Mouse (Mus musculus): ENCODE measurements around the gene Anxa2. TPM values are rescaled to one million over a fixed set of nuclear protein-coding genes. Genes with fewer than 3 reads are reported as not detected.

The Anxa2 gene
- total RNA-seq (2021), result 10 to 100 TPM; 28.0 to 52.6 TPM
- long read RNA-seq, experiment 1, transcript Anxa2-201 (13 exons, 1,447 nt), result major isoform, 50 of 55 reads
- long read RNA-seq, experiment 1, partial matches to known transcripts, result 3 of 55 reads
- long read RNA-seq, experiment 1, other reads (novel, unspliced or antisense), result 2 of 55 reads
- long read RNA-seq, experiment 2, transcript Anxa2-201 (13 exons, 1,447 nt), result major isoform, 33 of 33 reads
- long read RNA-seq, experiment 2, partial matches to known transcripts, result 0 of 33 reads
- long read RNA-seq, experiment 2, other reads (novel, unspliced or antisense), result 0 of 33 reads

DNA sequence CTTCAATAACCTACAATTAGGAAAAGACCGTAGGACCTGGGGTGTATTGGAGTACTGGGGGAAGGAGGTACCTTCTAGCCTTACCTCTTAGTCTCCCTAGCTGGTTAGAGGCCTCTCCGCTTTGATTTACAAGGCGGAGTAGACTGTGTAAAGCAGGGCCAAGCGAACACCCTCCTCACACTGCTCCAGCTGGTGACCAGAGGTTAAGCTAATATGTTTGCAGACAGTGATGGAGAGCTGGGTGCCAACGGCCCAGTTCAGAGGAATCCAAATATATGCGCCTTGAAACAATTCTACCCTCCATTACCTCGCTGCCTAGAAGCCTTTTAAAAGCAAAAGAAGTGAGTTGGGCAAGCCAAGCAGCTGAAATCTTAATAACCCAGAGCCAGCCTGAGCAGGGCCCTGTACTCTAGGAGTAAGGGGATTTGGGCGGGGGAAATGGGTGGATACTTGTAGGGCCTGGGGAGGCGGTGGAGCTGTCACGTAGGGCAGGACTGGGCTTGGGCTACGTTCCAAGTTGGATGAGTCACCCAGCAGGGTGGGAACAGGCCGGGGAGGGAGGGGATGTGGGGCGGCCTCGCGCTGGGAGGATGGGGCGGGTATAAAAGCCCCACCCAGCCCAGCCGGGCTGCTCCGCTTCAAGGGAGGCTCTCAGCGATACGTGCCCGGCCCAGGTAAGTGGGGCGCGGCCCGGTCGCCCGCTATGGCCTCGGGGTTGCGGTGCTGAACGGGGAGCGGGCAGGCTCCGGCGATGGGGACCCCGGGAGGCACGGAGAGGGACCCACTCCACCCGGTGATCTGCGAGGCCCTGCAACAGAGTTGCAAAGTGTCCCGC lies at the start of gene Anxa2:
Anxa2 (plus strand) TSS at position 555 of the 835 bp plus-strand sequence.
- Histone ChIP-seq H3K27ac (peak within 1 kb of the TSS; percentile 94), H3K4me3 (peak within 1 kb of the TSS; percentile 92)
- intact Hi-C loops (cut with DNase I), result no loop called here
- TF ChIP-seq CTCF (IDR thresholded peaks at IDR 0.05), result no peak
- peak; percentile 94 for DNase-seq

DNA sequence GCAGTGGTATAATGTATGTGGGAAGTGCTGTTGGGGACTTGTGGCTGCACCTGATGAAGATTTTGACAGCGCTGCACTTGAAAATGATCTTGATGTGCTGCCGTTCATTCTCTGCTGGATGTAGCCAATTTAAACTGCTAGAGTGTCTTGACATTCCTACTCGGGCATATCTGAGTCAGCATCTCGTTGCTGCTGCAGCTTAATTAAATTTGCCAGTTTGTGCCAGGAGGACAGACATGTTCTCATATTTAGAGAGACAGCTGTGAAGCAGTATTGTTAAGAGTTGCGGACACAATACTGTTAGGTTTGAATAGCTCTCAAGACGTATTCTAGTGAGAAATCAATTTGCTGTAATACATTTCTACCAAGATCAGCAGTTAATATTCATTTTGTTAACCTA lies 48.7 kb upstream of the Anxa2 start:
- intact Hi-C loops (cut with DNase I), result no loop called here
- Histone ChIP-seq H3K27ac (peak overlapping the region; percentile 35; the same call in 1 of the 2 replicates), H3K4me3 (no peak overlapping the region)
- no peak for TF ChIP-seq CTCF (IDR thresholded peaks at IDR 0.05)
- DNase-seq, result no peak

DNA sequence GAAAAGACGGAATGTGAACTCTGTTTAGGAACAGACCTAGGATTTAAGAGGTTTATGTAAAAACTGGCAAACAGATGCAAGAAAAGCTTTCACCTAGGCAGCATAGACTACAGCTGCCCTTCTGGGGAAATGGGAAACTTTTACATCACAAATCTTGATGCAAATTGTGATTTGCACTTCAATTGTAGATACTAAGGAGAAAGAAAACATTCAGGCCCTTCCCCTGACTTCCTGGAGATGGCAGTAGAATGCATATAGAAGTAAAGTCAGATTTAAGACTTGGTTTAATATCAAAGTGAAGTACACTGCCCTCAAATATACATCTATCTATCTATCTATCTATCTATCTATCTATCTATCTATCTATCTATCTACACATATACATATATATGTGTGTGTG lies 33.9 kb upstream of the Anxa2 start:
- peak; percentile 70 for TF ChIP-seq CTCF (IDR thresholded peaks at IDR 0.05)
- intact Hi-C loops (cut with DNase I), result no loop called here
- DNase-seq, result no peak
- no peak overlapping the region for H3K27ac ChIP-seq
- H3K4me3 ChIP-seq, result no peak overlapping the region

DNA sequence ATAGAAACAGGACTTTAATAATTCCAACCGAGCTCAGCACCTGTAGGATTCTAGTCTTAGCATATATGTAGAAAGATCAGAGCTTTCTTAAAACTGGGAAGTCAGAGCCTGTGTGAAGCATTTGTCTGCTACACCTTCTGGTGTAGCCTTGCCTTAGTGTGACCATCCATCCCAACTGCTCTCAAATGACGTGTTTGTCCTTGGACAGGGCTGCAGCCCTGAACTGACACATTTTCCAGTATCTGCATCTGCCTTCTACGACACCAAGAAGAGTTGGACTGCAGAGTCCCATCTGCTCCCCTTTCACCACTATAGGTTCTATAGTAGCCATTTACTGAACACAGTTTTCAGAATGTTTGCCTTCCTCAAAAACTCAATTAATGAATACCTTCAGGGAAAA lies 22.9 kb upstream of the Anxa2 start:
- no peak for DNase-seq
- intact Hi-C loops (cut with DNase I), result no loop called here
- no peak for TF ChIP-seq CTCF (IDR thresholded peaks at IDR 0.05)
- Histone ChIP-seq H3K27ac (no peak overlapping the region), H3K4me3 (no peak overlapping the region)

DNA sequence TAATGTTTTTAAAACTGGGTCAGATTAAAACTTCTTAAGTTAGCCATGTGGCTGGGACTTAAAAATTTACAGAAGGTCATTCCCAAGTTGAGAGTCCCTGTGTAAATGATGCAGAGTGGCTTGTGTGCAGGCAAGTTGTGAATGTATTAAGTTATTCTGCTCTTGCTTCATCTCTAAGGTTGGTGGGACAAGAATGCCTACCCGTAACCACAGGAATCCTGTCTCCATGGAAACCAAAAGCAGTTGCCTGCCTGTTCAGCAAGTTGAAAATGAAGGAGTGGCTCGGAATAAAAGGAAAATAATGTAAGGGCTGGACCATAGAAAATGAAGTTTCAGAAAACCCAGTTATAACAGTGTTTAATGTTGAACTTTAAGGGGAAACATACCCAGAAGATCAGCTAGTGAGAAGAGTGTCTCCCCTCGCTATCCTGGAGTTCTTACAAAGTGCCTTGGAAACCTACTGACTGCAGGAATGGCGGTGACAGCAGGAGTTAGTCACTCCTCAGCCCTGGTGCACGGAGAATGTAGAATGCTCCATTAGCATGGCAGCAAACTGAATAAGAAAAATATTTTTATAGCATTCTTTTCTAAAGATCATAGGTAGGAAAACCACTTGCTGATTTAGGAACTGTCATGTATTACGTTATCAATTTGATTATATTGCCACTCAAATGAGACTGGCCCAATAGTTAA lies 21.4 kb upstream of the Anxa2 start:
- Histone ChIP-seq H3K27ac (peak overlapping the region; percentile 4; the same call in 1 of the 2 replicates), H3K4me3 (no peak overlapping the region)
- intact Hi-C loops (cut with DNase I), result no loop called here
- no peak for DNase-seq
- TF ChIP-seq CTCF (IDR thresholded peaks at IDR 0.05), result no peak

DNA sequence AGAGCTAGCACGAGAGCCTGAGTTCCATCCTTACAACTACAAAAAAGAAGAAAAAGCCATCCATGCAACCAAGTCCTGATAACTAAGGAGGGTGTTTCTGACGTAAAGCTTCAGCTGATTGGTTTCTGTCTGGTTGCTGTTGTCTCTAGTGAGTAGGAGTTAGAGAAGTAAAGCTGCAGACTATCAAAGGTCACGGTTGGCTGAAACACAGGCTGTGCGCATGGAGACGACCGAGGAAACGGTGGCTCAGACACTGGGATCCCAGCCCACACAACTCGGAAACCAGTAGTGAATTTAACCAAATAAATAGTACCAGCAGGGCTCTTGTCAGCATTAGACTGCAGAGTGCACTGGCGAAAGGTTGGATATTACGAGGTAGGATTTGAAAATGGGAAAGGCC lies 18.2 kb upstream of the Anxa2 start:
- no peak for DNase-seq
- intact Hi-C loops (cut with DNase I), result no loop called here
- H3K27ac ChIP-seq, result no peak overlapping the region
- no peak for TF ChIP-seq CTCF (IDR thresholded peaks at IDR 0.05)
- H3K4me3 ChIP-seq, result no peak overlapping the region

DNA sequence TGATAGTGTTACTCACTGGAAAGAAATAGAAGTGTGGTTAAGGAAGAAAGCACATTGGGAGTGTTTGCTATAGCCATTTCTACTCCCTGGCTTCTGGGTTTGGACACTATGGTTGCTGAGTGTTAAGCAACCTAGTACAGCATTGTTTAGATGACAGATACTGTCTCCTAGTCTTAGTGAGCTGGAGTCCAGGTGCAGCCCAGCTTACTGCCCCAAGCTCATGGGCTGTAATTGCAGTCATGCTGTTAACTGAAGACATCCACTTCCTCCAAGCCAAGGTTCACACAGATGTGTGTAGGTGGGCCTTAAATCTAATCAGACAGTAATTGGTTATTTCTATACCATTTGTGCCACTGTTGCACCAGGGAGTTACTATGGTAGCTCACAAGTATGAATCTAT lies 17.8 kb upstream of the Anxa2 start:
- Histone ChIP-seq H3K4me3 (no peak overlapping the region), H3K27ac (no peak overlapping the region)
- TF ChIP-seq CTCF (IDR thresholded peaks at IDR 0.05), result no peak
- no peak for DNase-seq
- intact Hi-C loops (cut with DNase I), result no loop called here

DNA sequence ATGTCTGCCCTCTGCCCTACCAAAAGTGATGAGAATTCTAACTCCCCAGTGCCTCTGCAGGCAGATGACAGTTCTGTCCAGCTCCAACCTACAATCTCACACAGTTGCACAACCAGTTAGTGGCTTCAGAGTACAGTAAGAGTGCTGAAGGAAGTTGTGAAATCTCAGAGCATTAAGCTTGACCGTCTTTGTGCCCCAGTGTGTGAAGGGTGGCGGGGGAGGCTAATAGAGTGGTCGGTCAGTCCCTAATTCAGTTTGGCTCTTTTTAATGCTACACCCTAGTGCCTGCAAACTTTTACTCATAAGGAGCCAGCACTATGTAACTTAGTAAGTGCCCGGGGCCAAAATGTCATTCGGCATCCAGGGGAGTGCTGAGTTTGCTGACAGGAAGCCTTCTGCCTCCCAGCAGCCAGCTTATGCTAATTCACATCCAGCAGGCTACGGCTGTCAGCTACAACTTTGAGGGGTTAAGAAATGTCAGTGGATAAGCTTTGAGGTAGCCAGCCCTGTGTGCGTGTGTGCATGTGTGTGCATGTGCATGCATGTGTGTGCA lies 13.5 kb upstream of the Anxa2 start:
- peak overlapping the region; percentile 35 for H3K27ac ChIP-seq
- intact Hi-C loops (cut with DNase I), result loop anchor here (5.0 kb wide), 1 partner anchor 37 kb away; no protein-coding TSS in a partner anchor

DNA sequence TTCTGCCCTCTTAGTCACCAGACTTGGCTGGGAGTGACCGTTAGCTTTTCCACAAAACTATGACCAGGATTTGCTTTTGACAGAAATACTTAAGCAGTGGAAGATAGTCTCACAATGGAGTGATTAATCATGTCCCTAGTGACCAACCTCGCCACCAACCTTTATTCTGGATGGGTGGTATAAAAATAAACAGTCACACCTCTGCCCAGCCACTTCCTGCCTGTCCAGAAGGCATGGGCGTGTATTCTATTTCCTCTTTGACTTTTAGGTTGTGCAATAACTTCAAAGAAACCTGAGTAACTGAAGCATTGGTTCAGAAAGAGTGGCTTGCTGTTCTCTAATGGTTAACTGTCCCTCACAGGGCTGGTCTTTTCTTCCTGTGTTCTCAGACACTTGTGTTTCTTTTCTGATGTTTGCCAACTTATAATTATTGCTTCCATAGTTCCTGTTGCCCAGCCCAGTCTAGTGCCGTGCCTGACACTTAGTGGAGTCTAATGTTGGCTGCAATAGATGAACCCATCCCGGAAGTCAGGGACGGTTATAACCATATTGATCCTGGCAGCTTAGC lies 10.9 kb upstream of the Anxa2 start:
- Histone ChIP-seq H3K27ac (peak overlapping the region; percentile 57), H3K4me3 (no peak overlapping the region)
- DNase-seq, result no peak
- no peak for TF ChIP-seq CTCF (IDR thresholded peaks at IDR 0.05)
- intact Hi-C loops (cut with DNase I), result loop anchor here (5.0 kb wide), 1 partner anchor 35 kb away; no protein-coding TSS in a partner anchor

More for the DNA sequence above, 13.5 kb upstream of the Anxa2 start:
- peak; percentile 6; the same call in 1 of the 2 replicates for TF ChIP-seq CTCF (IDR thresholded peaks at IDR 0.05)
- DNase-seq, result peak; percentile 51
- H3K4me3 ChIP-seq, result 0 out of 2 replicates have a peak overlapping the region, but pooled peaks have one; percentile 7

DNA sequence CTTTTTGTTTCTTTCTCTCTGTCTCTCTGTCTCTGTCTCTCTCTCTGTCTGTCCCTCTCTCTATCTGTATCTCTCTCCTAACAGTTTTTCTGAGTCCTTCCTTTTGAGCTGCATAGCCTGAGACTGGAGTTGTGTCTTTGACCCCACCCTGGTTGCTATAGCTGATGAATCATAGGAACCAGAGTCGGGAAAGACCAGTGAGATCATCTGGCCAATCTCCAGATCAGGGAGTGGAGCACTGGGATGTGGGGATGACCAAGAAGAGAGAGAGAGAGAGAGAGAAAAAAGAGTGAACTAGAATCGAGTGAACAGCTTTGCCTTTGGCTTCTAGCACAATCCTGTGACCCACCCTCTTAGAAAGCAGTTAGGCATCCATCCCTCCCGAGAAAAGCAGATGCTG lies 10.2 kb upstream of the Anxa2 start:
- intact Hi-C loops (cut with DNase I), result loop anchor here (5.0 kb wide), 1 partner anchor 34 kb away; no protein-coding TSS in a partner anchor
- DNase-seq, result peak; percentile 70
- H3K4me3 ChIP-seq, result no peak overlapping the region
- peak overlapping the region; percentile 57 for H3K27ac ChIP-seq
- TF ChIP-seq CTCF (IDR thresholded peaks at IDR 0.05), result no peak

DNA sequence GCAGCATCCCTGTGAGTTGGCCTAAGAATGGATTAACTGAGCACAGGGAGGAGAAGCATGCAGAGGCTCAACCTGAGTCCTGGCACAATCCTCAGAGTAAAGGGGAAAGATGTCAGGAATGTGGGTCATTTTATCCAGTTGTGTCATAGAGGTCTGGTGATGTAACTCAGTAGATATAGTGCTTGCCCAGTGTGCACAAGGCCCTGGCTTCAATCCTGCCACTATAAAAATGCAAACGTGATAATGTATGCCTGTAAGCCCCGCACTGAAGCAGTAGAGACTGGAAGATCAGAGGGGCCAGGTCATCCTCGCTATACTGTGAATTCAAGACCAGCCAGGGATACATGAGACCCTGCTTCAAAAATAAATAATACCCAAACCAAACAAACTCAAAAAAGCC lies 4.6 kb upstream of the Anxa2 start:
- intact Hi-C loops (cut with DNase I), result no loop called here
- no peak for DNase-seq
- no peak for TF ChIP-seq CTCF (IDR thresholded peaks at IDR 0.05)
- no peak overlapping the region for H3K27ac ChIP-seq
- H3K4me3 ChIP-seq, result no peak overlapping the region

DNA sequence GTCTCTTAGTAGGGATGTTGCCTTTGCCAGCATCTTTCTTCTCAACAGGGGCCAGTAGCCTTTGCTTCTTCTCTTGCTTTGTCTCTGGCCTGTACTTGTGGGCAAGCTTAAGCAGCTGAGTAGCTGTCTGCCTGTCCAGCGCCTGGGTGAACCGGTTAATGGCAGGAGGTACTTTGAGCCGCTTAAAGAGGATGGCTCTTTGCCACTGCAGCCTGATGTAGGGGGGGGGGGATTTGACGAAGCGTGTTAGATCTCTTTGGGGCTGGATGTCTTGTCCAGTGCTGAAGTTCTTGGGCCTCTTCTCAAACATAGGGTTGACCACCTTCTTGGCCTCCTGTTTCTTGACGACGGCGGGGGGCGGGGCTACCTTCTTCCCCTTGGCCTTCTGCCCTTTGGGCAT lies 2.8 kb upstream of the Anxa2 start:
- H3K27ac ChIP-seq, result no peak overlapping the region
- DNase-seq, result no peak
- TF ChIP-seq CTCF (IDR thresholded peaks at IDR 0.05), result no peak
- no peak overlapping the region for H3K4me3 ChIP-seq
- intact Hi-C loops (cut with DNase I), result no loop called here

Data from gastrocnemius, adult 2 months (tissue).